In genomic region chr13:19624632-19625320, GRCm38 (mm10) we compare ENCODE assay signal across 23 mouse cellular contexts. TPM values are rescaled to one million over a fixed set of nuclear protein-coding genes. Genes with fewer than 3 reads are reported as not detected.
DNase-seq lines count a peak whose midpoint lies in the region; ATAC-seq and TF ChIP-seq lines count a peak whose summit lies in the region.
"Had no signal": no experiment of that assay in that cellular context is flagged by ENCODE, and none has a peak within 500 bp of the region (broad histone marks: within the 10 kb centered on the region; RNA-seq: fewer than 3 reads in every experiment).

No protein-coding gene starts in this region.

- H3K4me2 ChIP-seq in forebrain, embryonic 12.5 days = 0 out of 2 replicates have a peak overlapping the region, but pooled peaks have one; percentile 2
- H3K4me2 ChIP-seq in forebrain, embryonic 14.5 days (ENCODE audit: low read length) = no peak overlapping the region
- H3K4me2 ChIP-seq in midbrain, embryonic 11.5 days = no peak overlapping the region
- H3K4me2 ChIP-seq in midbrain, embryonic 14.5 days (ENCODE audit: low read length) = no peak overlapping the region
- H3K4me2 ChIP-seq: embryonic facial prominence, embryonic 12.5 days; forebrain, embryonic 15.5 days; hindbrain, embryonic 12.5 days had no signal

- H3K9me3 ChIP-seq in forebrain, embryonic 12.5 days = no peaks in the 10 kb centered on the region
- H3K9me3 ChIP-seq in forebrain, embryonic 14.5 days (replicated peaks; ENCODE audit: control insufficient read depth, low read length) = no peaks in the 10 kb centered on the region
- H3K9me3 ChIP-seq in midbrain, embryonic 11.5 days (ENCODE audit: control insufficient read depth, low read length) = no peaks in the 10 kb centered on the region
- no peaks in the 10 kb centered on the region for H3K9me3 ChIP-seq in midbrain, embryonic 14.5 days (ENCODE audit: control insufficient read depth, low read length)
- no peaks in the 10 kb centered on the region for H3K9me3 ChIP-seq in ES-E14 (ENCODE audit: control insufficient read depth, insufficient read depth, low read depth, low read length)
- H3K9me3 ChIP-seq: embryonic facial prominence, embryonic 12.5 days; forebrain, embryonic 15.5 days; heart, embryonic 10.5 days; hindbrain, embryonic 12.5 days had no signal

- H3K36me3 ChIP-seq in forebrain, embryonic 12.5 days (replicated peaks) = no peaks in the 10 kb centered on the region
- H3K36me3 ChIP-seq in forebrain, embryonic 14.5 days (ENCODE audit: control insufficient read depth, insufficient read depth, low read length) = no peaks in the 10 kb centered on the region
- H3K36me3 ChIP-seq in midbrain, embryonic 11.5 days (ENCODE audit: control insufficient read depth, insufficient read depth, low read length) = no peaks in the 10 kb centered on the region
- no peaks in the 10 kb centered on the region for H3K36me3 ChIP-seq in midbrain, embryonic 14.5 days (ENCODE audit: control insufficient read depth, insufficient read depth, low read length)
- H3K36me3 ChIP-seq in C2C12 (ENCODE audit: control insufficient read depth, insufficient read depth) = no peaks in the 10 kb centered on the region
- no peaks in the 10 kb centered on the region for H3K36me3 ChIP-seq in ES-E14 (ENCODE audit: control insufficient read depth, insufficient read depth, low read length, poor library complexity, severe bottlenecking)
- H3K36me3 ChIP-seq: embryonic facial prominence, embryonic 12.5 days; forebrain, embryonic 15.5 days; heart, embryonic 10.5 days; hindbrain, embryonic 12.5 days had no signal

- H3K79me2 ChIP-seq in C2C12 (ENCODE audit: control insufficient read depth, insufficient read depth) = no peaks in the 10 kb centered on the region

- no peak for TF ChIP-seq CTCF in C2C12 (IDR thresholded peaks at IDR 0.05; ENCODE audit: control insufficient read depth, insufficient read depth, insufficient read length)
- TF ChIP-seq CTCF in layer of hippocampus, adult 2 months (conservative IDR thresholded peaks at IDR 0.05) = no peak

- H3K4me3 ChIP-seq in forebrain, embryonic 12.5 days (replicated peaks) = no peak overlapping the region
- H3K4me3 ChIP-seq in forebrain, embryonic 14.5 days (ENCODE audit: low read depth, low read length) = no peak overlapping the region
- no peak overlapping the region for H3K4me3 ChIP-seq in midbrain, embryonic 11.5 days (ENCODE audit: low read depth, low read length)
- H3K4me3 ChIP-seq in midbrain, embryonic 14.5 days (replicated peaks; ENCODE audit: low read depth, low read length) = no peak overlapping the region
- peak overlapping the region; percentile 6 for H3K4me3 ChIP-seq in C2C12 (ENCODE audit: insufficient read depth, poor library complexity, severe bottlenecking)
- H3K4me3 ChIP-seq in ES-E14 (ENCODE audit: insufficient read depth in 1 of 2, low read depth in 1 of 2, low read length in 2 of 2, poor library complexity in 1 of 2, severe bottlenecking in 1 of 2) = peak overlapping the region in 1 of 2 experiments; percentile 48; a peak in 1 of 4 replicates
- no peak overlapping the region for H3K4me3 ChIP-seq in layer of hippocampus, adult 2 months
- H3K4me3 ChIP-seq: embryonic facial prominence, embryonic 12.5 days; forebrain, embryonic 15.5 days; heart, embryonic 10.5 days had no signal

- H3K4me1 ChIP-seq in forebrain, embryonic 12.5 days = peaks cover 16% of the 10 kb centered on the region
- H3K4me1 ChIP-seq in forebrain, embryonic 14.5 days (ENCODE audit: control insufficient read depth, insufficient read depth, low read length) = peaks cover 5% of the 10 kb centered on the region
- peaks cover 13% of the 10 kb centered on the region for H3K4me1 ChIP-seq in midbrain, embryonic 11.5 days (ENCODE audit: control insufficient read depth, insufficient read depth, low read length)
- H3K4me1 ChIP-seq in midbrain, embryonic 14.5 days (ENCODE audit: control insufficient read depth, insufficient read depth, low read length) = 0 out of 2 replicates have a peak, but pooled peaks cover 4% of the 10 kb centered on the region
- H3K4me1 ChIP-seq in ES-E14 (ENCODE audit: control insufficient read depth in 2 of 2, insufficient read depth in 2 of 2, low read length in 2 of 2, poor library complexity in 1 of 2) = peaks cover 7 to 8% of the 10 kb centered on the region in 2 experiments; a peak in 2 of 4 replicates

- no peak overlapping the region for H3ac ChIP-seq in C2C12 (ENCODE audit: control insufficient read depth, insufficient read length, low read depth)

- ATAC-seq in forebrain, embryonic 12.5 days (ENCODE audit: low FRiP score) = no peak
- ATAC-seq in forebrain, embryonic 14.5 days = no peak
- no peak for ATAC-seq in midbrain, embryonic 11.5 days (ENCODE audit: low FRiP score)
- ATAC-seq in midbrain, embryonic 14.5 days (ENCODE audit: low FRiP score, low TSS enrichment) = no peak
- ATAC-seq: forebrain, embryonic 15.5 days; intestine, embryonic 16.5 days had no signal

- no peak for DNase-seq in forebrain, embryonic 14.5 days (ENCODE audit: low spot score)
- peak; percentile 69 for DNase-seq in midbrain, embryonic 11.5 days (ENCODE audit: low spot score, missing footprints)
- DNase-seq in midbrain, embryonic 14.5 days = no peak
- no peak for DNase-seq in ES-E14 (ENCODE audit: low read depth, low spot score)
- no peak for DNase-seq in layer of hippocampus, adult 2 months (ENCODE audit: low spot score in 2 of 2)
- no peak for DNase-seq in frontal cortex, postnatal 25 days (ENCODE audit: low spot score in 2 of 2)
- DNase-seq: adrenal gland, postnatal 10 days; cerebellum, adult 11 months; cerebellum, adult 8-10 months; cerebellum, postnatal 14 days; embryo, embryonic 11 days; gastrocnemius, postnatal 25 days; heart, postnatal 10 days; heart, postnatal 4 days had no signal

- H3K9ac ChIP-seq in forebrain, embryonic 12.5 days = no peak overlapping the region
- H3K9ac ChIP-seq in forebrain, embryonic 14.5 days (ENCODE audit: low read length) = no peak overlapping the region
- H3K9ac ChIP-seq in midbrain, embryonic 11.5 days (ENCODE audit: low read length) = no peak overlapping the region
- no peak overlapping the region for H3K9ac ChIP-seq in midbrain, embryonic 14.5 days (replicated peaks; ENCODE audit: low read length)
- H3K9ac ChIP-seq in ES-E14 (ENCODE audit: insufficient read depth, low read depth, low read length, poor library complexity, severe bottlenecking) = no peak overlapping the region
- H3K9ac ChIP-seq: embryonic facial prominence, embryonic 12.5 days; forebrain, embryonic 15.5 days; hindbrain, embryonic 12.5 days had no signal

- peaks cover 11% of the 10 kb centered on the region; the same call in 1 of the 2 replicates for H3K27me3 ChIP-seq in forebrain, embryonic 12.5 days
- no peaks in the 10 kb centered on the region for H3K27me3 ChIP-seq in forebrain, embryonic 14.5 days (replicated peaks; ENCODE audit: control insufficient read depth, insufficient read depth, low read length)
- H3K27me3 ChIP-seq in midbrain, embryonic 11.5 days (ENCODE audit: control insufficient read depth, insufficient read depth, low read length) = peaks cover 5% of the 10 kb centered on the region; the same call in 1 of the 2 replicates
- no peaks in the 10 kb centered on the region for H3K27me3 ChIP-seq in midbrain, embryonic 14.5 days (ENCODE audit: control insufficient read depth, insufficient read depth, low read length)
- no peaks in the 10 kb centered on the region for H3K27me3 ChIP-seq in C2C12 (ENCODE audit: control insufficient read depth, insufficient read depth, insufficient read length)
- H3K27me3 ChIP-seq: forebrain, embryonic 15.5 days had no signal

- 87% methylated on average over 11 of the region's 11 CpGs for WGBS in forebrain, embryonic 12.5 days
- WGBS in forebrain, embryonic 14.5 days = 86% methylated on average over 11 of the region's 11 CpGs
- WGBS in midbrain, embryonic 11.5 days = 91% methylated on average over 11 of the region's 11 CpGs
- WGBS in midbrain, embryonic 14.5 days = 92% methylated on average over 11 of the region's 11 CpGs

- no peaks in the 10 kb centered on the region for H3K79me3 ChIP-seq in C2C12 (ENCODE audit: low read depth)

- H3K27ac ChIP-seq in forebrain, embryonic 12.5 days = no peak overlapping the region
- no peak overlapping the region for H3K27ac ChIP-seq in forebrain, embryonic 14.5 days (ENCODE audit: low read depth, low read length)
- no peak overlapping the region for H3K27ac ChIP-seq in midbrain, embryonic 11.5 days (ENCODE audit: low read depth, low read length)
- H3K27ac ChIP-seq in midbrain, embryonic 14.5 days (replicated peaks; ENCODE audit: low read depth, low read length) = no peak overlapping the region
- no peak overlapping the region for H3K27ac ChIP-seq in ES-E14 (ENCODE audit: insufficient read depth, low read depth, low read length, poor library complexity, severe bottlenecking)
- no peak overlapping the region for H3K27ac ChIP-seq in layer of hippocampus, adult 2 months
- H3K27ac ChIP-seq: embryonic facial prominence, embryonic 12.5 days; forebrain, embryonic 15.5 days; heart, embryonic 10.5 days; hindbrain, embryonic 12.5 days had no signal

- in situ Hi-C loops in ES-E14 (cut with MboI; ENCODE audit: low sequenced_read_pairs in 2 of 2, unreplicated experiment in 2 of 2) = loop anchor here (25.0 kb wide), 1 partner anchor 262 kb away; no protein-coding TSS in a partner anchor

TF ChIP-seq in C2C12, 6 proteins besides CTCF, POLR2A, EP300 and RAD21 (continues in another document):
- no peak for TF ChIP-seq MYOG (IDR thresholded peaks at IDR 0.05; ENCODE audit: control insufficient read depth, extremely low read depth, insufficient read length)

TF ChIP-seq in ES-E14, 5 proteins besides CTCF, POLR2A, EP300 and RAD21:
- TF ChIP-seq CHD2 (IDR thresholded peaks at IDR 0.05; ENCODE audit: low read depth, low read length) (no peak), MAFK (IDR thresholded peaks at IDR 0.05; ENCODE audit: insufficient read depth, low read depth, low read length) (peak; percentile 92)

RNA-seq across cellular contexts. Expression of gene Sfrp4, which starts 1.9 kb away (rescaled TPM):
- 2.6 and 3.0 TPM in 2 replicates for polyA plus RNA-seq in forebrain, embryonic 12.5 days (2016; fragmentation: Nextera tagmentation; extraction: Ambion mirVana)
- 2.9 and 3.3 TPM in 2 replicates for polyA plus RNA-seq in forebrain, embryonic 14.5 days (2014; fragmentation: Nextera tagmentation; extraction: Ambion mirVana)
- polyA plus RNA-seq in midbrain, embryonic 11.5 days (2014; fragmentation: Nextera tagmentation; extraction: Ambion mirVana) = 2.8 and 3.6 TPM in 2 replicates
- polyA plus RNA-seq in midbrain, embryonic 14.5 days (2014; fragmentation: Nextera tagmentation; extraction: Ambion mirVana) = 2.5 and 2.7 TPM in 2 replicates
- 0.70 TPM for polyA plus RNA-seq in C2C12 (2012; fragmentation: generic; extraction: Trizol)
- total RNA-seq in ES-E14 (2012; rRNA removed) = 6.4 and 11.0 TPM in 2 replicates
- 1 to 10 TPM; 2.1 to 2.7 TPM for total RNA-seq in layer of hippocampus, adult 2 months (2021)
- total RNA-seq: granulocyte monocyte progenitor cell, adult 5-6 weeks had no signal

RNA-seq across cellular contexts. Expression of gene Epdr1, which starts 5.0 kb away (rescaled TPM):
- 29.1 and 29.2 TPM in 2 replicates for polyA plus RNA-seq in forebrain, embryonic 12.5 days (2016; fragmentation: Nextera tagmentation; extraction: Ambion mirVana)
- polyA plus RNA-seq in forebrain, embryonic 14.5 days (2014; fragmentation: Nextera tagmentation; extraction: Ambion mirVana) = 26.3 and 27.4 TPM in 2 replicates
- 22.9 and 24.5 TPM in 2 replicates for polyA plus RNA-seq in midbrain, embryonic 11.5 days (2014; fragmentation: Nextera tagmentation; extraction: Ambion mirVana)
- polyA plus RNA-seq in midbrain, embryonic 14.5 days (2014; fragmentation: Nextera tagmentation; extraction: Ambion mirVana) = 17.7 and 17.9 TPM in 2 replicates
- polyA plus RNA-seq in C2C12 (2012; fragmentation: generic; extraction: Trizol) = 30.6 TPM
- 9.9 and 15.6 TPM in 2 replicates for total RNA-seq in ES-E14 (2012; rRNA removed)
- total RNA-seq in layer of hippocampus, adult 2 months (2021) = 100 to 1,000 TPM; 113 to 117 TPM
- total RNA-seq: MEL had no signal
